Mouse (Mus musculus): Measurements from ENCODE around the gene Taf8.

The Taf8 gene

DNA sequence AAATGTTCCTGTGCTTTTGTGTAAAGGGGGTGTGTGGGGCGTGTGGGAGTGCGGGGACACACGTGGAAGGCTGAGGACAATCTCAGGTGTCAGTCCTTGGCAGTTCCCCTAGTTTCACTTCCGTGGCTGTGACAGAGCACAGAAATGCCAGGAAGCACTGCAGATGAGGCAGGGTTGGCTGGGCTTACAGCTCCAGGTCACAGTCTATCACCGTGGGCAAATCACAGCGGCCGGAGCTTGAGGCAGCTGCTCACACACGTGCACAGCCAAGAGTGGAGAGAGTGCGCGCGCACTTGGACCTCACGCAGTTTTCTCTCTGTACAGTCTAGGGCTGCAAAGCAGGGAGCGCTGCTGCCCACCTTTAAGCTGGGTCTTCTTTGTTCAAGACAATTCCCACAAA, 43.8 kb downstream of the Taf8 start:
- no peak for DNase-seq (ENCODE audit: low spot score)

DNA sequence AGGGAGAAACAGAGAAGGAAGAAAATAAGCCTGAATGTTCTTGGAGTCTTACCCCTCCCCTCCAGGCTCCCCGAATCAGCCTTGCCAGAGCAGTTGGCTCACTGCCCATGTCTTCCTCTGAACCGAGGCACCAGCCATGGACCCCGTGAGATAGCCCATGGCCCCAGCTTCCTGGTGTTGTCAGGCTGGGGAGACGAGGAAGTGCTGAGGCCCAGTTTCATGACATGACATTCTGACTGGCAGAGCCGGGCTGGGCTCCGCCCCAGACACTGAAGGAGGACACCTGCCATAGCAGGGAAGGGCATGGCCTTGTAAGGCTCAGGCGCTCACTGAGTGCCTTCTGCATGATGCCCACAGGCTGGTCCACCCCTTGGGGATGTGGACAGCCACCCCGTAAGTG, 47.4 kb downstream of the Taf8 start:
- DNase-seq (ENCODE audit: low spot score): no peak

GRCm38 (mm10) chr17:47452886-47453285, 49.2 kb downstream of the Taf8 start:
- no peak for DNase-seq (ENCODE audit: low spot score)

- DNase-seq (ENCODE audit: low spot score): peak; percentile 79
These were observed 51.1 kb downstream of the Taf8 start for GRCm38 (mm10) chr17:47450880-47451565.

GRCm38 (mm10) chr17:47450239-47450638, 51.9 kb downstream of the Taf8 start:
- no peak for DNase-seq (ENCODE audit: low spot score)

- DNase-seq (ENCODE audit: low spot score): no peak
These were observed 52.7 kb downstream of the Taf8 start for GRCm38 (mm10) chr17:47449432-47449831.

DNA sequence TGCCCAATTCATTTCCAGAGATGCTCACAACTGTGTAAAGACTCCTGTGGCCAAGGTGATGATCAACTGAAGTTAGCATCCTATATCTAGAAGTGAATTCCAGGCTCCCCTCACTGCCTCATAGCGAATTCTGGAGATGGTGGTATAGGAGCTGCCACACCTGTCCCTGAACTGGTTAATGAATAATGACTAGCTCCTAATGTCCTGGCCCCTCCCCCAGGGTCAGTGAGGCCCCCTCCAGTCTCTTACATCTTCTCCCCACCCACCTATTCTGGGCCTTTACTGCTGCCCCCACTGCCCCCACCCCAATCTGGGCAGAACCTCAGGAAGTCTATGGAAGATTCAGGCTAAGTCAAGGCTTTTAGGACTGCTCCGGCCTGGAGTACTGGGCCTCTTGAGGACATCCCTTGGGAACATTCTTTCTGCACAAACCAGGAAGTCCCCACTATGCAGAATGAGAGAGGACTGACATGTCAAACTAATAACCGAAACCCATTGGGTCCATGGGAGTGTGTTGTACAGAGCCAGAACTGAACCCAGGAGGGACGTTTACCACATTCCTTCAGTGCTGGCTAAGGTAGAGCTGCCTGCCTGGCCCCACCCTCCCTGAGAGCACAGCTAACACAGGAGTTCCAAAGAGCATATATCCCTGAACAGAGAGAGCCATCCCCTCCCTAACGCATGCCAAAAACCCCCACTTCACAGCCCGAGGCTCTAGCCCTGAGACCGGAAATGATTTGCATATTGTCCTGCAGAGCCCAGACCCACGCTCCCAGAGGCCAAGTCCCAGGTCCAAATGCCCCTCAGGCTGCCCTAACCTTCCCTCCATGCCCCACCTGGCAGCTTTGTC, 53.3 kb downstream of the Taf8 start:
- DNase-seq (ENCODE audit: low spot score): no peak

- DNase-seq (ENCODE audit: low spot score): no peak
These were observed 55.5 kb downstream of the Taf8 start for GRCm38 (mm10) chr17:47446561-47446960.

DNA sequence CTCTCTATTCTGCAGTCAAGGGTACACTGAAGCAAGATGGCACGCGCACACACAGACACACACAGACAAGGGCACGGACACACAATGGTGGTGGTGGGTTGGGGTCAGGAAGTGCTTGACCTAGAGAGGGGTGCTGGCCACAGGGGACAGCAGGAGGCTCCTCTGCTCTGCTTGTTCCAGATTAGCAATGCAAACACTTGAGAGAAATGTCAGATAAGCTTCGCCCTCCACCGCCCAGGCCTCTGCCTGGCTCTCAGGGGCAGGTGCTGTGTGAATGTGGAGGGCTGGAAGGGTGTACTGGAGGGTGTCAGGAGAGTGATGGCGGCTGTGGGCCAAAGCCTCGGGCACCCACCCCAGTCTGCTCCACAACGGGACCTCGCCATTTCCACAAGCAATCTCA, 56.1 kb downstream of the Taf8 start:
- no peak for DNase-seq (ENCODE audit: low spot score)

GRCm38 (mm10) chr17:47445518-47445917, 56.6 kb downstream of the Taf8 start:
- no peak for DNase-seq (ENCODE audit: low spot score)

DNA sequence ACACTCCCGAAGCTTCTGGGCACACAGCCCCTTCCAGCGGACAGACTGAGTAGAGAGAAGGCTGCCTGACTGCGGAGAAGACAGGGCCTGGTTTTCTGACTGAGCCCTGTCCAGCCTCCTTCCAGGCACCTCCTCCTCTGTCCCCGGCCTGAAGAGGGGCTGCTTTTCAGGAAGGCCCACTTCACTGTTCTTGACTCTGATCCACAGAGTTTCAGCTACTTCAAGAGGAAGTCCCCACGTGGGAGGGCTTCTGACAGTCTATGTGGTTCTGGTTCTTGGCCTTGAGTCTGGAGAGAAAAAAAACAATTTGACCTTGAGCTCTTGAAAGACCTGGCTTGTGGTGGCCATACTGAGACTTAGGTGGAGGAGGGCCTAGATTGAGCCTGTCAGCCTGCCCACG, 58.0 kb downstream of the Taf8 start:
- DNase-seq (ENCODE audit: low spot score): peak; percentile 55

DNA sequence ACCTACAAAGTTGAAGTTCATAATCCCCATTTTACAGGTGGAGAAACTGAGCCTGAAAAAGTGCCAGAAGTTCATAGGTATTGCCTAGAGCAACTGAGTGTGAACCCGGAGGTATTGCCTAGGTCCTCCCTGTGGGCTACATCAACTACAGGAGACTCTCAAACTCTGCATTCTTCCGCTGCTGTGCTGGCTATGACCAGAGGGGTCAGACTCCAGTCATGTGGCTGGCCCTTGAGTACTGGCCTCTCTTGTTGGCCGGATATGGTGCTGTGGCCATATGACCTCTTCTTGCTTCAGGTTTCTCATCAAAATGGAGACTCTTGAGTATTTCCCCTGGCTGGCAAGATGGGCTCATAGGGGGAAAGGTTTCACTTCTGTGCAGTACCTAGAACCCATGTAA, 59.8 kb downstream of the Taf8 start:
- no peak for DNase-seq (ENCODE audit: low spot score)

DNA sequence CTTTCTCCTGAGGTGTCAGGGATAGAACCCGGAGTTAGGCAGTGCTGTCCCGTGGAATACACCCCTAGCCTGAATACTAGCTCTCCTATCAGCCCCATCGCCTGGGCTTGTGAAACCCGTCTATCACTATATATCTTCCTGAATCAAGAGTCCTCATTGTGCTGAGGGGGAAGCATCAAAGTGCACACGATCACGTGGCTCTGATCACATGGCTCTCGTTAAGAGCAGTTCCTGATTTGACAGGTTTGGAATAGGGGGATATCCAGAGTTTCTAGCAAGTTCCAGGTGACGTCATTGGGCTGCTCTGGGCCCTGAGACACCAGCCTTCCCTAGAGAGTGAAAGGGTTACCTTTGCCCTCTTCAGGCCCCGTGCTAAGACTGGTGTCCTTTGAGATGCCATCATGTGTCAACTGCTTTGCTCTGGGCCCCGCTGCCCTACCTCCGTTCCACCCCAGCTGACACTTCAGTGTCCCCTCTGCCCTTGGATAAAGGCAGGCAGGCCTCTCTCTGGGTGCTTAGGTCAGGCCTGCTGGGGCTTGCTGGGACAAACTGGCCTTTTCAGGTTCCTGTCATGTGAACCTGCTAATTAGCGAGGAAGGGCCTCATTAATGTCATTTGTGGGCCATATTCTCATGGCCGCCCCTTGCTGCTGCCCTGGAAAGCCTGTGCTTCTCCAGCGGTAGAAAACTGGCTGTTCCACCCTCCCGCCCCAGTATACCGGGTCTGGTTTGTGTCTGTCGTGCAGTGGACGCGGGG, 60.6 kb downstream of the Taf8 start:
- no peak for DNase-seq (ENCODE audit: low spot score)

DNA sequence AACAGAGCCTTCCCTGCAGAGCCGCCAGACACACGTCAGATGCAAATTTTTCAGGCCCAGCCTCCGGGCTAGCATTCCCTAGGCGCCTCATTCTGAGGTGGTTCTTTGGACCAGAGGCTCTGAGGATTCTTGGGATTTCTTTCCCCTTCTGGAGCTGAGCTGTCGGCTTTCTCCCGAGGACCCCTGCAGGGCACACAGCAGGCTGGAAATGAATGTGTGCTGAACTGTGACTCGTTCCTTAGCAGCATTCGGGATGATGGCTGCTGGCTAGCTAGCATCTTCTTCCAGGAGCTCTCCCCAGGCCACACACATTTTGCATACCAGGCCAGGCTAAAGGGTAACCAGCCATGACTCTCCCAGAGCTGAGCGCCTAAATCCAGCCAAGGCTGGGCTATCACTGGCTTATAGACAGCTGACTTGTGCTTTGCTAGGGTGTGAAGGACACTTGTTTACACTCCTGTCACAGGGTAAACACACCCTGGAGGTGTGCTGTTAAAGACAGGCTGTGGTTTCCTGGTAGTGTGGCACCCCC, 61.7 kb downstream of the Taf8 start:
- DNase-seq (ENCODE audit: low spot score): no peak

- DNase-seq (ENCODE audit: low spot score): peak; percentile 56
These were observed 62.6 kb downstream of the Taf8 start for GRCm38 (mm10) chr17:47439396-47440028.

GRCm38 (mm10) chr17:47438611-47439010, 63.5 kb downstream of the Taf8 start:
- no peak for DNase-seq (ENCODE audit: low spot score)

- peak; percentile 36 for DNase-seq (ENCODE audit: low spot score)
These were observed 65.1 kb downstream of the Taf8 start, which contains the start of gene 1700001C19Rik for GRCm38 (mm10) chr17:47436907-47437547. Gene 1700001C19Rik, minus strand, starts transcription at chr17:47437376.

DNA sequence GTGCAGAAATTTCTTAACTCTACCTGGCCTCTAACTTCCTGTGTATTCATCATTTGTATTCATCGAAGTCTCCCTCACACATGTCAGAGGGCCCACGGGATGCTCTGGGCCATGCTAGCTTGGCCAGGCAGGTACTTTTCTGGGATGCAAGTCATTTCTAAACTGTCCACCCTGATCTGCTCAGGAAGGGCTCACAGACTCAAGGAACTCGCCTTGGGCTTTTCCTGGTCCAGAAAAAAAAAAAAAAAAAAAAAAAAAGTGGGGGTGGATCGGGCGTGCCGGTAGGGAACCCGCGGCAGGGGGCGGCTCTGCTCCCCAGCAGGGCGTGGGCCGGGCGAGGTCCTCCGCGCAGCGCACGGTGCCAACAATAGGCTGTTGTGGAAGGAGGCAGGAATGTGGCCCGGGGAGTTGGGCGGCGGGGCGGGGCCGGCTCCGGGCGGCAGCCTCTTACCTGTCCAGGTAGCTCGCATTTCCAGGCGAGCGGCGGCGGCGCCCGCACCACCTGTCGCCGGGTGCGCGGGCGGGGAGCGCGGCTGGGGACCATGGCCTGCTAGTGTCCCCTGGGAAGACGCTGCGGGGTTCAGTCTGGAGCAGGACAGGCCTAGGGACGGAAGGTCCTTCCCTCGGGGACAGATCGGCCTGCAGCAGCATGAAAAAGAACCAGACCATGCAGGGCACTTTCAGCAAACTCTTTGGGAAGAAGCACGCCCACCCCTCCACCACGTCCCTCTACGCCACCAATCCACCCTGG, 65.8 kb downstream of the Taf8 start, which contains the start of gene AI661453:
AI661453 (plus strand) TSS at position 460 of the 751 bp plus-strand sequence.
- DNase-seq (ENCODE audit: low spot score): peak; percentile 90
